Mouse (Mus musculus): ENCODE measurements around the gene Yy2. TPM values are rescaled to one million over a fixed set of nuclear protein-coding genes. Genes with fewer than 3 reads are reported as not detected.

Yy2 gene
- 0.09 TPM in 1 of 2 replicates, not detected in the other for polyA plus RNA-seq (2012; ENCODE audit: low replicate concordance)

DNA sequence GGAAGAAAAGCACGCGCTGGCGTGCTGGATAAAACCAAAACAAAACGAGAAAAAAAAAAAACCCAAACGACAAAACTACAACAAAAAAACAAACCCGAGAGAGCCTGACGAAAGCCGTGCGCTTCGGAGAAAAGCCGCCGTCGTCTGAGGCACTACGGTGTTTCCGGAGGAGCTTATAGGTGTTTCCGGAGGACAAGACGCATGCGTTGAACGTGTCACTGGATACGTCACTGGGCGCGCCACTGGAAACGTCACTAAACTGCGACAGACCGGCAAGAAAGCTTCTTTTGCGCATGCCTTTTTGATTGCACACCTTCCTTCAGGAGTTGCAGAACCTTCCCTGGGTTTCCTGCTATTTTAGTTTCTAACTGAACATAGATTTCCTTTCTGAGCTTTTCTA, at the start of gene Yy2:
Gene Yy2 (minus strand): TSS at position 146 of the 400 bp plus-strand sequence.

DNA sequence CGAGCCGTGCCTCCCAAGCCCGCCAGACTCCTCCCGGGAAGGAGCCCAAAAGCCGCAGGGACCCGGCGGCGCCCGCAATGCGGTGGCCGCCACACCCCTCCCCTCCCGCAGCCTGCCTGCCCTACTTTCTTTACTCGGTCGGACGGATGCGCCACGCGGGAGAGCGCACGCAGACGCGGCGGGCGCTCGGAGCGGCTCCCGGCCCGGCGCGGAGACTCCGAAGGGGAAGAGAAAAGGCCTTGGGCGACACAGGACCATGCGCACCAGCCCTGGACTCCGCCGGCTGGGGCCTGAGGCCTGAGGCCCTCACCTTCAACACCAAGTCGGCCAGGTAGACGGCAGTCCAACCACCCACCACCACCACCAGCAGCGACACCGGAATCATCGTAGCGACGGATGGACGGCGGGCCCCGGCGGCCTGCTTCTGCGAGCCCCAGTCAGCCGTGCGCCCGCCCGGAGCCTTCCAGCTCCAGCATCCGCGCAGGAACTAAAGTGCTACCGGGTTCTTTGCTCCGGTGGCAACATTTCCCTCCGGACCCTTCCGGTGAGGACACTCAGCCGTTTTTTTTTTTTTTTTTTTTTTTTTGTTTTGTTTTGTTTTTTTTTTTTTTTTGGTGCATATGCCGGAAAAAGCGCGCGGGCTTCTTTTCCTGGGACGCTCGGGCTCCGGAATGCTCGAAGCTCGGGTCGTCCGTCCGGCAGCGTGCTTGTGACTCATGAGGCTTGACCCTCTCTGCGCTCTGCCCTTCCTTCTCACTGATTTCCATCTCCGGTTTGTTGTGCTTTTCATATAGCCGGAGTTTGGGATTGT, 29.6 kb upstream of the Yy2 start, which contains the start of gene Mbtps2:
Gene Mbtps2 (minus strand): TSS at position 530 of the 811 bp plus-strand sequence.

Other genes with a start within 250 kb of the Yy2 start
- not detected in 2 replicates for gene Phex, start 153.7 kb downstream of the Yy2 start, polyA plus RNA-seq (2012; ENCODE audit: low replicate concordance)
- gene Sms, start 76.7 kb downstream of the Yy2 start, polyA plus RNA-seq (2012; ENCODE audit: low replicate concordance), result 20.1 and 26.4 TPM in 2 replicates
- gene Mbtps2, start 29.7 kb upstream of the Yy2 start, polyA plus RNA-seq (2012; ENCODE audit: low replicate concordance), result 1.3 and 7.3 TPM in 2 replicates
- gene Smpx, start 129.9 kb upstream of the Yy2 start, polyA plus RNA-seq (2012; ENCODE audit: low replicate concordance), result not detected in 2 replicates
- gene Klhl34, start 249.4 kb upstream of the Yy2 start, polyA plus RNA-seq (2012; ENCODE audit: low replicate concordance), result not detected in 2 replicates

Measured in leukemia stem cell, adult 10-12 weeks (primary cell).